Mouse (Mus musculus) lung, adult 2 months (tissue): ENCODE results near the gene Galnt17.

Experiments
- CTCF ChIP-seq: fragments of 200-500 bp; IDR thresholded peaks from 2 replicates; pipeline ENCODE4 v1.5.1; 2011; ENCODE audit warnings: mild to moderate bottlenecking, low read length, control low read depth; ENCODE audit not compliant: insufficient read depth
- POLR2A ChIP-seq: fragments of 200-500 bp; IDR thresholded peaks from 2 replicates; pipeline ENCODE4 v1.6.1; 2011; ENCODE audit warnings: low read depth, mild to moderate bottlenecking, control low read depth, low read length, borderline replicate concordance; ENCODE audit errors: extremely low read depth

DNA sequence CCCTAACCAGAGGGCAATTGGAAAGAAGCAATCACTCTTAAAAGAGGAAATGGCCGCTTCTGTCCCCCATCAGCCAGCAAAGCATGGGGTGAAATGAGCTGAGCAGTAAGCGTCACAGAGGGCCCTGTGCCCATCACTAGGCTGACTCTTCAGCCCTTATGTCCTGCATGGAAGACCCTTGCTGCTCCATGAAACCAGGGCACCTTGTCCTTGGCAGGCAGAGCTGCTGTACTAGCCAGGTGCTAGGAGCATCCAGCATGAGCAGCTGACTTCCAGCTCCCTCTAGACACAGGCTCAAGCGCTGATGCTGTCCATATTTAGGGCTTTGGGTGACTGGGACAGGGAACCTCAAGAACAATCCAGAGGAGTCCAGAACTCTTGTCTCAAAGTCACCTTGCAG lies 432.9 kb downstream of the Galnt17 start:
- TF ChIP-seq CTCF (no peak), POLR2A (no peak)
